Mouse (Mus musculus): ENCODE data around the gene D430041D05Rik.

- TF ChIP-seq CTCF (conservative IDR thresholded peaks at IDR 0.05; ENCODE audit: low read length) (no peak), POU5F1 (IDR thresholded peaks at IDR 0.05; ENCODE audit: borderline replicate concordance, low read length) (no peak)
Observed at GRCm38 (mm10) chr2:104191723-104192122, 219.1 kb downstream of the D430041D05Rik start.
